Mouse (Mus musculus) Patski (cell line): ENCODE measurements around the gene Kndc1. TPM values are rescaled to one million over a fixed set of nuclear protein-coding genes. Genes with fewer than 3 reads are reported as not detected.

Experiments
- ATAC-seq: fragments of 100-300 bp; one replicate; pipeline ENCODE4 v1.8.0; 2021
- CTCF ChIA-PET: fragments of 350-600 bp; sonication (Branson Sonifier 250); formaldehyde crosslinking; loops from one replicate; lab custom pipeline; 2022; ENCODE audit warnings: inconsistent platforms; lab: Charles Lee
- POLR2A ChIA-PET: fragments of 350-600 bp; sonication (Branson Sonifier 250); formaldehyde crosslinking; loops from one replicate; lab custom pipeline; 2022; ENCODE audit warnings: antibody characterized with exemption, inconsistent platforms; lab: Charles Lee
- DNase-seq: peaks from one replicate; pipeline ENCODE4 v3.0.0-alpha.2; 2011; ENCODE audit warnings: low read depth, low spot score
- H3K27me3 ChIP-seq: fragments of 371-371 bp; one replicate; pipeline ENCODE4 v1.5.1; 2021
- CTCF ChIP-seq: fragments of 100-300 bp; IDR thresholded peaks from one replicate; pipeline ENCODE4 v1.5.1; 2021
- in situ Hi-C: fragments of 300-500 bp; cut with MboI; formaldehyde crosslinking; loops from 3 replicates; pipeline ENCODE4 v1.11.1; 2018; ENCODE audit warnings: low pct_unique_long_range_greater_than_20kb, mixed read lengths
- polyA plus RNA-seq: library from polyadenylated mRNA; unstranded; gene quantifications from one replicate; pipeline ENCODE4 v1.2.3, GENCODE M21; 2021

Kndc1 gene
- polyA plus RNA-seq, 1 experiment from 2014 or later: 0.54 TPM

DNA sequence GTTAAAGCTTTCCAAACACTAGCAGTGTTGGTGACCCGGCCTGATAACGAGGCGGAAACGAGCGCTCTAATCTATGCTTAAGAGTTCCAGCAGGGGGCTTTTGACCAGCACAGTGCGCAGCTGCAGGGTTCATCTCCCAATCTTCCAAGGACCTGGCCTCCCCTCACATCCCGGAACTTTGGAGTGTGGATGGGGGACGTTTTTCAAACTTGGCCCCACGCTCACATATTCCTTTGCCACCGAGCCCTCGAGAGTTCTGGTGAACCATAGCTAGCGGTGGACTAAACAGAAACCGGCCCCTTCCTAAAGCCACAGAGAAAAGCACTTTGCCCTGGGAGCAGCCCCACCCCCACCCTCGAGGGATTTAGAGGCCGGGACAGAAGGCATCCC, 55.4 kb downstream of the Kndc1 start:
- in situ Hi-C loops: no loop called here
- CTCF ChIA-PET: interaction anchor here (1.2 kb wide), 1 partner anchor 44 kb away, joined by 3 read pairs; no protein-coding TSS in a partner anchor
- POLR2A ChIA-PET: no interaction called here
- no peaks in the 10 kb centered on the region for H3K27me3 ChIP-seq
- ATAC-seq: peak; percentile 53
- TF ChIP-seq CTCF: no peak
- no peak for DNase-seq

DNA sequence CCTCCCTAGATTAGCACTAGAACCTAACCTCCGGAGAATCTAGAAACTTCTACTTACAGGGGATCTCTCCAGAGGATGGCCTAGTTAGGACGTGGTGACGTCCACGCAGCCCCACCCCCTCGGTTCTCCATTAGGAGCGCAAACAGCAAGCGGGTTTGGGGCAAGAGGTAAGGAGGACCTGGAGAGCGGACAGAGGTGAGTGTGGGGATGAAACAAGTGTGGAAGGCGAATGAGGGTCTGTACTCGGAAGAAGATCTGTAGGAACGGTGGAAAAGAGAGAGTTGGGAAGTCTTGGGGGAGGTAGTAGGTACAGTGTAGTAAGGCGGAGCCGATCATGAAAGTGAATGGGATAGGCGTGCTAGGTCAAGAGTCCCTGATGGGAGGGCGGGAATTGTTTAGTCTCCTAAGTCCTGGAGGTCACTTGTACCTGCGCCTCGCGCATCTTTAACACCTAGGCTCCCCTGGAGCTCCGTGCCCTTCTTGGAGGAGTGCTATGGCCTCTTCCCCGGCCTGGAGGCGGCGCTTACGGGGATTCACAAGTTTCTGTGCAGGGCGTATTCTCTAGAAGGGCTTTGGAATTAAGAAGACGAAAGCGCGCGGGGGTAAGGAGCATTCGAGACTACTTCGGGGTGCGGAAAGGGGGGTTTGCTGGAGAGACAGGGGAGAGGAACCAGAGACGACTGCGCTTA, 55.9 kb downstream of the Kndc1 start:
- TF ChIP-seq CTCF: no peak
- ATAC-seq (peak; percentile 69), DNase-seq (no peak)
- no peaks in the 10 kb centered on the region for H3K27me3 ChIP-seq
- in situ Hi-C loops: no loop called here
- POLR2A ChIA-PET: interaction anchor here (0.7 kb wide), 1 partner anchor 34 kb away, joined by 5 read pairs; no protein-coding TSS in a partner anchor
- CTCF ChIA-PET: interaction anchor here (1.2 kb wide), 1 partner anchor 44 kb away, joined by 3 read pairs; no protein-coding TSS in a partner anchor

DNA sequence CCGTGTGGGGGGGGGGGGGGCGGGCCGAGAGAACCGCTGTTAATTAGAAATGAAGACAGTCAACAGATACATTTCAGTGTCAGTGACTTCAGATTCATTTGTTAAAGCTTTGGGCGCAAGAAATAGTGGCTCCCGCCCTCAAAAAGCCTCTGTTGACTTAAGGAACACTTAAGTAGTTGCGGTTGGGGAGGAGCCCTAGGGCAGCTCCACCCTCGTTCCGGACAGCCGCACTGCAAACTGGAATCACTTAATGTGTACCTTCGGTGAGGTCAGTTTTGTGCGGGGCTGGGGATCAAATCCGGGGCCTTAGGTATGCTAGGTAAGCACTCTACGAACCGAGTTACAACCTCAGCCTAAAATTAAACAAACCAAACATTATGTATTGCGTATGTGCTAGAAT, 56.6 kb downstream of the Kndc1 start:
- CTCF ChIA-PET: no interaction called here

DNA sequence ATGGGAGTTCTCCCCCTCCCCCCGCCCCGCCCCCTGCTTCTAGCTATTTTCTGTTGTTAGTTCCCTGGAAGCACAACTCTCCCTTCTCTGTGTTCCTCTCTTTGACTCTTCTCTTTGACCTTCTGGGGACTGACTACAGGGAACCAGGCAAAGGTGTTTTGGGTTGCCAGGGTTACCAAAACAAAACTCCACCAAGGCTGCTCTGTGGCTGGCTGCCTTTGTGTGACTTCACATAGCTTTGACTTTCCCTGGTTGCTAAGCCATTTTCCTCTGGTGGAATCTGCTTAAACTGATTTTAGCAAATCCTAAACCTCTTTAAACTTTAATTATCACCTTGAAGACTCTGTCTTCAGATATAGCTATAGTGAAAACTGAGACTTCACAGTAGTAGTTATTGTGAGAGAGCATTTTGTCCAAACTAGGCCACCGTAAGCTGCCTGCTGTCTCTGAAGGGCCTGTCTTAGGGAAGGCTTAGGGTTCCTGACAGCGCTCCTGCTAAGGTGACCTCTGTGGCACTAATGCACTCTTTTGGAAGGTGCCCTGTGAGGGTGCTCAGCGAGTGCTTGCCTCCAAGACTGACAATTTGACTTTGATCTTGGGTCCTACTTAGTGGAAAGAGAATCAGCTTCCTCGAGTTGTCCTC, 57.6 kb downstream of the Kndc1 start:
- no peak for TF ChIP-seq CTCF
- DNase-seq: no peak
- CTCF ChIA-PET: no interaction called here
- POLR2A ChIA-PET: interaction anchor here (0.5 kb wide), 1 partner anchor 100 kb away, joined by 3 read pairs; no protein-coding TSS in a partner anchor
- in situ Hi-C loops: no loop called here
- no peak for ATAC-seq
- H3K27me3 ChIP-seq: no peaks in the 10 kb centered on the region

More for the DNA sequence above, 56.6 kb downstream of the Kndc1 start:
- in situ Hi-C loops: no loop called here
- no peak for DNase-seq
- POLR2A ChIA-PET: no interaction called here
- TF ChIP-seq CTCF: no peak
- ATAC-seq: no peak
- no peaks in the 10 kb centered on the region for H3K27me3 ChIP-seq

DNA sequence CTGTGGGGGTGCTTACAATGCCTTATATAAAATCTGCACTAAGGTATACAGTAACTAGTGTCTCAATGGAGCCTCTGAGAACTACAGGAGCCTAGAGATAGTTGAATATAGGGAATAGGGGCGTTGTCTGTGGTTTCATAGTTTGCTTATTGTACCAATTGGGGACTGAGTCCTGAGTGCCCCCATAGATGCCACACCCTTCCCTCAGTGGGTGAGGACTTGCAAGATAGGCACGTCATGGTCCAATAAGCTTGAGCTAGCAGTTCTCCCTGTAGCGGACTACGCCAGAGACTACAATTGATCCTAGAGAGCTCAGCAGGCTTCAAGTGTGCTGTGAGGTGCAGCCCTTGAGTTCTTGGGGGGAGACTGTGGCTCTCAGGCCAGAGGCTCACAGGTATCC, 61.0 kb downstream of the Kndc1 start:
- POLR2A ChIA-PET: no interaction called here
- H3K27me3 ChIP-seq: no peaks in the 10 kb centered on the region
- in situ Hi-C loops: no loop called here

GRCm38 (mm10) chr7:139956658-139957057, 62.2 kb downstream of the Kndc1 start:
- CTCF ChIA-PET: interaction anchor here (2.7 kb wide), 1 partner anchor 37 kb away, joined by 8 read pairs; no protein-coding TSS in a partner anchor

More for the DNA sequence above, 61.0 kb downstream of the Kndc1 start:
- CTCF ChIA-PET: interaction anchor here (2.7 kb wide), 1 partner anchor 39 kb away, joined by 8 read pairs; no protein-coding TSS in a partner anchor
- no peak for TF ChIP-seq CTCF
- DNase-seq (no peak), ATAC-seq (no peak)

DNA sequence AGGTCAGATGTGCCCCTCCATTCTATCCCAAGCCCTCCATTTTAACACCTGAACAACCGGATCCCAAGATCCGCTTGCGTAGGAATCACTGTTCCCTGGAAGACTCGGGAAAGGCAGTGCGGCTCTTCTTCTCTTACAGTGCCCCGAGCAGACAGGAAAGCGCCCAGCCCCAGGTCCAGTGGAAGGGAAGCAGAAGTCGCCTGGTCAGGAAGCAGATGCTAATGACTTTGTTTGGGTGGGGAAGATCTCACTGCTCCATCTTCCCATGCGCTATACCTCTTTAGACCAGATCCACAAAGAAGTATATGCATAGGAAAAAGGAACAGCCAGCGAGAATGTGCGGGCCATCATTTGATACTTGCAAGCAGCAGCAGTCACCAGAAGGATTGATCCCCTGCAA, 62.9 kb downstream of the Kndc1 start:
- ATAC-seq: no peak
- DNase-seq: no peak
- POLR2A ChIA-PET: interaction anchor here (1.2 kb wide), 1 partner anchor 17 kb away, joined by 3 read pairs; no protein-coding TSS in a partner anchor
- CTCF ChIA-PET: interaction anchor here (2.7 kb wide), 1 partner anchor 37 kb away, joined by 8 read pairs; no protein-coding TSS in a partner anchor
- TF ChIP-seq CTCF: no peak
- no peaks in the 10 kb centered on the region for H3K27me3 ChIP-seq
- in situ Hi-C loops: no loop called here

More at GRCm38 (mm10) chr7:139956658-139957057, 62.2 kb downstream of the Kndc1 start:
- ATAC-seq (no peak), DNase-seq (no peak)
- no peak for TF ChIP-seq CTCF
- no peaks in the 10 kb centered on the region for H3K27me3 ChIP-seq
- in situ Hi-C loops: no loop called here
- POLR2A ChIA-PET: no interaction called here

GRCm38 (mm10) chr7:139957958-139958357, 63.5 kb downstream of the Kndc1 start:
- POLR2A ChIA-PET: interaction anchor here (1.2 kb wide), 1 partner anchor 18 kb away, joined by 3 read pairs; no protein-coding TSS in a partner anchor
- no peaks in the 10 kb centered on the region for H3K27me3 ChIP-seq
- DNase-seq (no peak), ATAC-seq (no peak)
- no peak for TF ChIP-seq CTCF
- CTCF ChIA-PET: interaction anchor here (2.7 kb wide), 1 partner anchor 36 kb away, joined by 8 read pairs; no protein-coding TSS in a partner anchor
- in situ Hi-C loops: no loop called here

DNA sequence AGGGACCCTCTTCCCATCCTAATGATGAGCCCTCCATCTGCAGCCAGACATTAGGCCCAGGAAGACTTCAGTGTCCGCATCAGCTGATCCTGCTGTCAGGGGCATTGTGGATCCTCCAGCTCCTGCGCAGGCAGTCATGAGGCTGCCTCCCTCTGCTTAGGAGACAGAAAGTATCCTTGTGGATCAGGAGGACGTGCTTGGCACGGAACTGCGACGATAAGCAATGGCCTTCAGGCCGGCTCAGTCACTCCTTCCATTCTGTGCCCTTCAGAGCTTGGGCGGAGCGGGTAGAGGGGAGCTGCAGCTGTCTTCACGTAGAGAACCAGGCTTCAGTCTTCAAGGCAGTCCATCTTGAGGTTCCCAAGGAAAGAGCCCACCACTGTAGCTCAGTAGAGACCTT, 66.6 kb downstream of the Kndc1 start:
- no peaks in the 10 kb centered on the region for H3K27me3 ChIP-seq
- DNase-seq (no peak), ATAC-seq (no peak)
- TF ChIP-seq CTCF: no peak
- ChIA-PET CTCF (no interaction called here), POLR2A (no interaction called here)
- in situ Hi-C loops: loop anchor here (5.0 kb wide), 1 partner anchor 36 kb away; no protein-coding TSS in a partner anchor

DNA sequence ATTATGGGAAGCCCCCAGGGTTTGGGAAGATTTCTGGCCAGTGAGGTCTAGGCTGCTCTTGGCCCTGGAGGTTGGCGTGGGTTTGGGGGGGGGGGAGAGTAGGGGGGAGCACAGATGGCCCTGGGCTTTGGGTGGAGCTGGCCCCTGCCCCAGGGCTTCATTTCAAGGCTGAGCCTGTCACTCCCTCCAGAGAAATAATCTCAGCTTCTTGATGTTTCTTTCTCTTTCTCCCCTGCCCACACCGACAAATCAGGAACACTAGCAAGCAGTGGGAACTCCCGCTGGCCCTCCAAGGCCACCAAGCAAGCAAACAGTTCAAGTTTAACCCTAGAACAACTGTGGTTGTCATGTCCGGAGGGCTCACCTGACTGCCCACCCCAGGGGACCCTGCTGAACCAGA, 69.3 kb downstream of the Kndc1 start:
- no peaks in the 10 kb centered on the region for H3K27me3 ChIP-seq
- no peak for TF ChIP-seq CTCF
- CTCF ChIA-PET: interaction anchor here (1.0 kb wide), 1 partner anchor 10 kb away, joined by 3 read pairs; no protein-coding TSS in a partner anchor
- in situ Hi-C loops: loop anchor here (5.0 kb wide), 1 partner anchor 33 kb away; no protein-coding TSS in a partner anchor
- DNase-seq (no peak), ATAC-seq (no peak)
- POLR2A ChIA-PET: interaction anchor here (0.9 kb wide), 1 partner anchor 173 kb away, joined by 3 read pairs; the partner anchor contains the start of gene Mtg1
